Mouse (Mus musculus) forebrain, postnatal 0 days (tissue): ENCODE measurements at regions not wholly inside any gene's neighbourhood (a gene's known extent, or its start where the extent isn't known, plus 50 kb on each side); places are given as distances from the start of the nearest gene placed in this dataset.

Experiments
- ATAC-seq: fragments of 200-750 bp; cut with Nextera tagmentation; 2 replicates; pipeline ENCODE4 v1.8.0; 2017; ENCODE audit warnings: mild to moderate bottlenecking, moderate library complexity
- DNase-seq: peaks from one replicate; pipeline ENCODE4 v3.0.0-alpha.2; 2015
- H3K27ac ChIP-seq: fragments of 300-500 bp; sonication (generic); 2 replicates; pipeline ENCODE4 v1.5.1; 2014; ENCODE audit warnings: low read depth, mild to moderate bottlenecking, antibody characterized with exemption, low read length, moderate library complexity, mixed read lengths
- H3K27me3 ChIP-seq: fragments of 300-500 bp; sonication (generic); 2 replicates; pipeline ENCODE4 v1.6.1; 2014; ENCODE audit warnings: mild to moderate bottlenecking, low read length, mixed read lengths; ENCODE audit not compliant: insufficient read depth
- H3K36me3 ChIP-seq: fragments of 300-500 bp; sonication (generic); 2 replicates; pipeline ENCODE4 v1.6.1; 2014; ENCODE audit warnings: mild to moderate bottlenecking, moderate library complexity; ENCODE audit not compliant: insufficient read depth
- H3K4me1 ChIP-seq: fragments of 300-500 bp; sonication (generic); 2 replicates; pipeline ENCODE4 v1.6.1; 2014; ENCODE audit warnings: antibody characterized with exemption; ENCODE audit not compliant: insufficient read depth
- H3K4me2 ChIP-seq: fragments of 300-500 bp; sonication (generic); 2 replicates; pipeline ENCODE4 v1.6.1; 2014; ENCODE audit warnings: low read depth, mild to moderate bottlenecking, moderate library complexity
- H3K4me3 ChIP-seq: fragments of 300-500 bp; sonication (generic); 2 replicates; pipeline ENCODE4 v1.5.1; 2014; ENCODE audit warnings: low read depth, low read length, mixed read lengths
- H3K9ac ChIP-seq: fragments of 300-500 bp; sonication (generic); 2 replicates; pipeline ENCODE4 v1.6.1; 2014; ENCODE audit warnings: mild to moderate bottlenecking
- H3K9me3 ChIP-seq: fragments of 300-500 bp; sonication (generic); 2 replicates; pipeline ENCODE4 v1.6.1; 2016; ENCODE audit warnings: low read length
- CTCF ChIP-seq: sonication (generic); IDR thresholded peaks from 2 replicates; pipeline ENCODE4 v1.5.1; 2016; ENCODE audit warnings: antibody characterized with exemption, control low read depth, low read depth
- WGBS: fragments of 180-500 bp; shearing (Covaris S2); extraction: QIAGEN DNeasy Blood & Tissue Kit; methylation state at CpG from one replicate; pipeline ENCODE4 v1.1.7; 2014; 5-methylcytosine and 5-hydroxymethylcytosine counted together

DNA sequence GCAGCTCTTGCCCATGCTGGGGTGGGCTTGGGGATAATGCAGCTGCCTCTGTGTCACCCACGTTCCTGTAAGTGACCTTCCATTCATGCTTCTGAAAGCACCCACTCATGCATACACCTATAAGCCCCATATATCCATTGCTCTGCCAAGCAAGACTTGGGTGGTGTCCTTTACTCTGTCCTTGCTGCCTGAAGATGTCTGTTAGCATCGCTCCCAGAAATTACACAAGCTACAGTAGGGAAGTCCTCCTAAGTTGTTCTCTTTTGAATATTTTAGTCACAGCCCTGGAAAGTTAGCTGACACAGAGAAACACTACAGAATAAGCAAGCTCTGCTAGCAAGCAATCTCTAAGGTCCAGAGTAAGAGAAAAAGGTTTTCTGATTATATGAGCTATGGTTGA is 129.2 kb upstream of the Lgalsl start:
- TF ChIP-seq CTCF = no peak
- Histone ChIP-seq H3K4me1 (no peaks in the 10 kb centered on the region; the same call in 1 of the 2 replicates), H3K4me2 (no peak overlapping the region), H3K36me3 (no peaks in the 10 kb centered on the region), H3K9me3 (no peaks in the 10 kb centered on the region), H3K4me3 (no peak overlapping the region), H3K27me3 (no peaks in the 10 kb centered on the region), H3K27ac (no peak overlapping the region), H3K9ac (no peak overlapping the region)
- 48% methylated on average over 2 of the region's 2 CpGs for WGBS
- DNase-seq = no peak
- ATAC-seq = no peak

DNA sequence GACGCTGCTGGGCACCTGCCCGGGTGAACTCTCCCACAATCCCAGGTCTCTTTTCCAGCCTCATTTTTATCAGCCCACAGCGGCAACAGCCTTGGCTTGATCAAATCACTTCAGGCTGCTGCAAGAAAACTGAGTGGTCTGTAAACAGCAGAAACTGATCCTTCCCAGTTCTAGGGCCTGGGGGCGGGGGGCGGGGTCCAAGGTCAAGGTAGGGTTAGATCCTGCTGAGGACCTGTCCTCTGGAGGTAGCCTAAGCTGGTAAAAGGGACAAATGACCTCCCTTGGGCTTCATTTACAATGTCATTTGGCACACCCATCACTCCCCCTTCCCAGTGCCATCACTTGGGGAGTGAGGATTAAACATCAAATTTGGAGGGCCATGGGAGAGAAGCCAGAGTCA is 129.9 kb upstream of the Lgalsl start:
- H3K9me3 ChIP-seq = no peaks in the 10 kb centered on the region
- H3K27me3 ChIP-seq = no peaks in the 10 kb centered on the region
- no peaks in the 10 kb centered on the region for H3K36me3 ChIP-seq
- WGBS = 76% methylated on average over 5 of the region's 5 CpGs
- DNase-seq (no peak), ATAC-seq (no peak)
- no peaks in the 10 kb centered on the region; the same call in 1 of the 2 replicates for H3K4me1 ChIP-seq
- TF ChIP-seq CTCF = no peak
- H3K9ac ChIP-seq = no peak overlapping the region
- H3K4me3 ChIP-seq = no peak overlapping the region
- H3K4me2 ChIP-seq = no peak overlapping the region
- no peak overlapping the region for H3K27ac ChIP-seq

DNA sequence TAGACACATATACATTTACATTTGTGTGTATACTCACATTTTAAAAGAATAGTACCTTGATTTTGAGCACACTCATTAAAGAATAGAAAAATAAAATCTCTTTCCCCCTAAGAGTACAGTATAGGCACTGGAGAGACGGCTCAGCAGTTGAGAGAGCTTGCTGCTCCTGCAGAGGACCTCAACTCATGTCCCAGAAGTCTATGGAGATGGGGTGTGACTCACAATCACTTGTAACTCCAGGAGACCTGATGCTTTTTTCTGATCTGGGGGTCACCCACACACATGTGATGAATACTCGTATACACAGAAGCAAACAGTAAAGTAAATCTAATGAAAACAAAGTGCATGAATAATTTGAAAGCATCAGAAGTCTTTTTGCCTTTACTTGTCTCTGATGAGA is 129.5 kb upstream of the Peli1 start:
- 85% methylated on average over 2 of the region's 2 CpGs for WGBS
- H3K9ac ChIP-seq = no peak overlapping the region
- no peak overlapping the region for H3K4me2 ChIP-seq
- no peak for TF ChIP-seq CTCF
- no peaks in the 10 kb centered on the region for H3K36me3 ChIP-seq
- H3K4me3 ChIP-seq = no peak overlapping the region
- H3K9me3 ChIP-seq = no peaks in the 10 kb centered on the region
- H3K27me3 ChIP-seq = no peaks in the 10 kb centered on the region
- no peaks in the 10 kb centered on the region; the same call in 1 of the 2 replicates for H3K4me1 ChIP-seq
- no peak for DNase-seq
- no peak for ATAC-seq
- H3K27ac ChIP-seq = no peak overlapping the region

DNA sequence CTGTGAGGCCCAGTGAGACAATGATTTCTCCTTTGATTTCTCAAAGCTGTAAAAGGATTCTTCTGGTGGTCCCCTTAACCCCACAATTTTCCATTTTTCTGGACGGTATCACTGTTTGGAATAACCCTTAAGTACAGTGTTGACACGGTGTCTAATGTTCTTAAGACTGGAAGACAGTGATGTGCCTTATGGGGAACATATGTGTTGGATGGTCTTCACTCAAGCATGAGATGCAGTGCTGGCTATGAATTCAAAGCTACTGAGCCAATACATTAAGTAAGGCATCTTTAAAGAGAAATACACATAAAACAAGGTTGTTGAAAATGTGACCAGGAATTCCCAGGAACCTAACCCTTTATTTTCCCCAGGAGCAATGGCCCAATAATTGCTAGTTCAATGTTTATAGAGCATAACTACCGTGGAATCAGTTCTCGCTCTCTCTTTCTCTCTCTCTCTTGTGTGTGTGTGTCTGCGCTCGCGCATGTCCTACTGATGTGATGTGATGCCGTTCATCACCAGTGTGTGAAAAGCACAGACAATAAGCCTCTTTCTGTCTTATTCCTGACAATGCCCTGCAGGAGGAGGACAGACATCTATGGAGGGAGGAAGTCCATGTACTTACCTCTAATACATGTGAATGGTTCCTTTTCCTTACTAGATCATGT is 125.4 kb upstream of the Peli1 start:
- Histone ChIP-seq H3K4me2 (no peak overlapping the region), H3K4me1 (no peaks in the 10 kb centered on the region), H3K27ac (no peak overlapping the region), H3K9me3 (no peaks in the 10 kb centered on the region), H3K4me3 (no peak overlapping the region), H3K9ac (no peak overlapping the region), H3K27me3 (no peaks in the 10 kb centered on the region), H3K36me3 (no peaks in the 10 kb centered on the region)
- TF ChIP-seq CTCF = no peak
- DNase-seq (no peak), ATAC-seq (no peak)
- 84% methylated on average over 8 of the region's 8 CpGs for WGBS

DNA sequence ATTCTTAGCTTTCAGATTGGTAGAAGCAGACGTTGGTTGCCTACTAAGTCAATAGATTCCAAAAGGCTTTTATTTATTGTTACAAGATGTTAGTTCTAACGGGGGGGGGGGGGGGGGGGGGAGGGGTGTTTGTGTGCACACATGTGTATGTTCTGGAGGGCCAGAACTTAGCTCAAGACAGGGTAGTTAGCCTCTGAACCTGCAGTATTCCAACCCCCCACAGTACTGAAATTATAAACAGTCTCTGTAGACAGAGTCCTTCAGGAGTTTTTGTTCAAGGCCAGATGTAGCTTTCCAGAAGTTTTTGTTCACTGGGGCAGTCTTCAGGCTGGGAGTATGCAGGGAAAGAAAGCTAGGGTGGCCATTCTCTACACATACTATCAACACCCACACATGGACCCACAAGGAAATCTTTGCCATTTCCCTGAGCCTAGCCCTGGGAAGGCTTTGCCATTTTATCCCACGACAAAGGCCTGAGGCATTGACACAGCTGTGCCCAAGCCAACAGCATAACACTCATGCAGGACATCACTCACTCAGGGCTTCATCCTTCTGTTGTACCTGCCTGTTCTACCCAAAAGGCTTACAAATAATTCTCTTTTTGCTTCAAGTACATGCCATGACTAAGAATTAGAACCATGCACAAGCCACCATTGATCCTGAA is 123.6 kb upstream of the Peli1 start:
- Histone ChIP-seq H3K9ac (no peak overlapping the region), H3K27me3 (no peaks in the 10 kb centered on the region), H3K9me3 (no peaks in the 10 kb centered on the region), H3K4me1 (no peaks in the 10 kb centered on the region), H3K4me3 (no peak overlapping the region), H3K36me3 (no peaks in the 10 kb centered on the region), H3K4me2 (no peak overlapping the region), H3K27ac (no peak overlapping the region)
- DNase-seq (no peak), ATAC-seq (peak; percentile 27; the same call in 1 of the 2 replicates)
- 33% methylated on average over 3 of the region's 3 CpGs for WGBS
- no peak for TF ChIP-seq CTCF

DNA sequence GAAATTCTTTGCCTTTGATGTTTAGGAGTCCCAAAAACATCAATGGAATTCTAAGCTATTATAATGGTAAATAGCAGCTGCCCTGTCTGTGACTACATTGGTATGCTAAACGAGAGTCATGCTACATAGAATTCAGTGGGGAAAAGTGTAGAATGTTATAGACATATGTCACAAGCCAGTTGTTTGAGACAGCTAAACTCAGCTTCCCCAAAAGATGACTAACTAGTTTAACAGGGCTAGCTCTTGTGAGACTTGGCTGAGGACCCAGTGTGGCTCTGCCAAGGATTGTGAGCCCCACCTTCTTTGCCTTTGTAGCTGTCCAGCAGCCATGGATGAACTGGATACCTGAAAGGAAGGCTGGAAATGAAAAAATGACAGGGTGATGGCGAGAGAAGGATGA is 122.8 kb upstream of the Peli1 start:
- WGBS = 21% methylated on average over 2 of the region's 2 CpGs
- H3K9ac ChIP-seq = no peak overlapping the region

DNA sequence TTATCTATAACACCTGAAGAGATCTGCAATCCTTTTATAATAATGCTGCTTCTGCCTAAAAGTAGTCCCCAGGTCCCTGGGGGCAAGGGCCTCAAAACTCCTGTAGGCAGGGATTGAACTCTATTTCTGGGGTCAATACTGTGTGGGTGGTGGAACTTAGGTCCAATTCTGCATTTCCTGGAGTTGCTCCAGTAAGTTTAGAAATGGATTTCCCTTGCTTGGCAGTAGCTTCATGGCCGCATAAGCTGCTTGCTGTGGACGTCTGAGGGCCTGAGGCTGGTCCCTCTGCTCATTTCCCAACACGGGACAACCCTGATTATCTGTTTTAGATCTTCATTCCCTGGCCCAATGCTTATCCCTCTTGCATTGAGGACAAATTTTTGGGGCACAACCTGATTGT is 118.0 kb upstream of the Peli1 start:
- no peak for ATAC-seq
- Histone ChIP-seq H3K9ac (no peak overlapping the region), H3K27ac (no peak overlapping the region), H3K4me1 (no peaks in the 10 kb centered on the region), H3K4me3 (no peak overlapping the region), H3K9me3 (no peaks in the 10 kb centered on the region), H3K27me3 (no peaks in the 10 kb centered on the region), H3K36me3 (no peaks in the 10 kb centered on the region), H3K4me2 (no peak overlapping the region)
- 56% methylated on average over 3 of the region's 3 CpGs for WGBS
- TF ChIP-seq CTCF = no peak
- DNase-seq = no peak

More for the DNA sequence above, 122.8 kb upstream of the Peli1 start:
- no peak overlapping the region for H3K4me2 ChIP-seq
- H3K27me3 ChIP-seq = no peaks in the 10 kb centered on the region
- TF ChIP-seq CTCF = no peak
- DNase-seq (no peak), ATAC-seq (no peak)
- no peaks in the 10 kb centered on the region for H3K36me3 ChIP-seq
- no peaks in the 10 kb centered on the region for H3K4me1 ChIP-seq
- no peaks in the 10 kb centered on the region for H3K9me3 ChIP-seq
- H3K4me3 ChIP-seq = no peak overlapping the region
- no peak overlapping the region for H3K27ac ChIP-seq
